Mouse (Mus musculus) bone marrow macrophage, adult 2 months (primary cell): ENCODE results near the gene Zfp652.

Source experiments
- CTCF ChIP-seq: IDR thresholded peaks from 2 replicates; pipeline ENCODE4 v1.5.1; 2012; ENCODE audit warnings: low read depth, mild to moderate bottlenecking, low read length, moderate library complexity
- POLR2A ChIP-seq: IDR thresholded peaks from 2 replicates; pipeline ENCODE4 v1.6.1; 2012; ENCODE audit warnings: mild to moderate bottlenecking, low read depth, low read length, borderline replicate concordance

DNA sequence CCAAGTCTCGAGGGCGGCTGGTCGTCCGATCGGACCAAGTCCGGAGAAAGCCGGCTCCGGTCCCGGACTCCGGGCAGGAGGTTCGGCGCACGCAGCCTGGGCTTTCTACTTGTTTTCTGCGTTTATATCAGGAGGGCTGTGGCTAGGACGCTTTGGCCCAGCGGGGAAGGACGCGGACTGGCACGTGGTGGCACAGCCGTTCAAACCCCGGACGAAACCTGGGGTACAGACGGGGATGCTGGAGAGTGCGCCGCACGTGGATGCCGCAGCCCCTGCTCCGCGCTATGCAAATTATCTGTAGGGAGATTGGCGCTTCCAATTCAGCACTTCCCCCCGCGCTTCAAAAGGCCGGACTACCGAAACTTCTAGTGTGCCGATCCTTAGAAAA is 147.0 kb downstream of the Zfp652 start:
- TF ChIP-seq CTCF (no peak), POLR2A (no peak)
